Mouse (Mus musculus) mammary gland, adult 2 months (tissue): ENCODE results near the gene Heatr9. TPM values are rescaled to one million over a fixed set of nuclear protein-coding genes. Genes with fewer than 3 reads are reported as not detected.

Experiments used
- polyA plus RNA-seq: library from polyadenylated mRNA; depleted of rRNA; stranded (reverse); fragments of >200 nt; gene quantifications from 2 replicates; pipeline ENCODE4 v1.2.3, GENCODE M21; 2012; ENCODE audit warnings: low replicate concordance; rRNA removed

Gene Heatr9
- 0.19 TPM in 2 replicates for polyA plus RNA-seq

DNA sequence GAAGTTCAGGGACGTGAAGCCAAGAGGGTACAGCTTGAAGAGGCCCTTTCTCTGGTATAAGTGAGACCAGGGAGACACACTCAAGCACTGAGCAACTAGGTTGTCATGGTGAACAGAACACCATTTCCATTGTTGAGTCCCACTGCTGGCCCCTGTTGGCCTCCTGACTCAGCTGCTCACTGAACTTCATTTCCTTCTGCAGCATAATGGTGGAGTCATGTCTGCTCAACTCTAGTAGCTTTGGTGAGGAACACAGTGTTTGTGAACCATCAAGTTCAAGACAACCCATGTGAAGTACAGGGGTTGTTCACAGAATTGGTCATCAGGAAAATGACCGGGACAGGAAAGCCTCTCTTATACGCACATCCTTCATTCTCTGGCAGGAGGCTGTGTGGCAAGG lies at the start of gene Heatr9:
Gene Heatr9 (minus strand): TSS at position 101 of the 400 bp plus-strand sequence.

DNA sequence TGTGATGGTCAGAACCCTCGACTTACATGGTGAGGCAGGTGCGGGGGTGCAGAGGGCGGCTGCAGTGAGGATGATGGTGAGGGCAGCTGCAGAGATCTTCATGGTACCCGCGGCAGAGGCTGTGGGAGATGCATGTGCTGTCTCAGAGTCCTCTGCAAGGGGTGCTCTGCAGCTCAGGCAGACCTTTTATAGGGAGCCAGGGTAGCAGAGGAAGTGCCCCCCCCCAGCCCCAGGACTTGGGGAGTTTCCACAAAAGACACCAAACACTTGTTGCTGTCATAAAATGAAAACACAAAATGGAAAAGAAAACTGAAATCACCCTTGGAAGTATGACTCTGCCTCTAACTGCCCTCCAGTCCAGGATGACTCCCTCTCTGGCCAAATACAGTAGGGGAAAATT lies 8.4 kb upstream of the Heatr9 start, which contains the start of gene Ccl5:
Gene Ccl5 (minus strand): TSS at position 159 of the 400 bp plus-strand sequence.

DNA sequence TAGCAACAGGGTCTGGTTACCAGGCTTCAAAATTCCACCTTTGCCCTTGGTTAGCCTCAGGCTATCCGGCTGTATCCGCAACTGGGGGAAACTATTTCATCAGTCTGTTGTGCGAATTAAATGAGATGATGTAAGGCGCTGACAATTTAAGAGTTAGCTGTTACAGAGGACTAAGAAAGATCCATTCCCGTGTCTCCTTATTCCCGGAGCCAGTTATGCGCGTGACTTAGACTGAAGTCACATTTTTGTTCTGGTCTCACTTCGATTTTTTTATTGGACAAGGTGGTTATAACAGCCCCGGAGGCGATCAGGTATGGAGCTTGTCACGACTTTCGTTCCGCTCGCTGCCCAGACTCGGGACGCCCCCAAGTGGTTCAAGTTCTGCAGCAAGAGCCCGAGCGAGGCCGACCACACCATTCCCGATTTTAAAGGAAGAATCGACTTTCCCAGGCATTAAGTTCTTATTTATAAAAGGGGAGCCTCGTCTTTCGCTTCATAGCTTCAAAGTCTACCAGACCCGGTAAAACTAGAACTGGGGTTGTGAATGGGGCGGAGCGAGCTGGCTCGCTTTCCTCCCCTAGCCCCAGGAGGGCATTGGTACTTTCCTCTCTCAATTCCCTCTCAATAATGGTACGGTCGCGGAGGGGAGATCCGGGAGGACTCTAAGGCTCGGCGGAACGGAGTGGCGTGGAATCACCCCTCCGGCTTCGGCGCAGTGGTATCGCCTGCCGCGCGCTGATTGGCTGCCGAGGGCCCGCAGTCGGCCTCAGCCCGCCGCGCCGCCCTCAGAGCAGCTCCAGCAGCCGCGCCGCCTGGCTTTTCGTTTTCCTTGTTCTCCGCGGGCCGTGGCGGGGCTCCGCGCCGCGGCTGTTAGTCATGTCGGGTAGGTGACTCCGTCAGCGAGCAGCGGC lies 49.4 kb downstream of the Heatr9 start, which contains the start of gene Taf15:
Gene Taf15 (plus strand): TSS at position 763 of the 911 bp plus-strand sequence.

DNA sequence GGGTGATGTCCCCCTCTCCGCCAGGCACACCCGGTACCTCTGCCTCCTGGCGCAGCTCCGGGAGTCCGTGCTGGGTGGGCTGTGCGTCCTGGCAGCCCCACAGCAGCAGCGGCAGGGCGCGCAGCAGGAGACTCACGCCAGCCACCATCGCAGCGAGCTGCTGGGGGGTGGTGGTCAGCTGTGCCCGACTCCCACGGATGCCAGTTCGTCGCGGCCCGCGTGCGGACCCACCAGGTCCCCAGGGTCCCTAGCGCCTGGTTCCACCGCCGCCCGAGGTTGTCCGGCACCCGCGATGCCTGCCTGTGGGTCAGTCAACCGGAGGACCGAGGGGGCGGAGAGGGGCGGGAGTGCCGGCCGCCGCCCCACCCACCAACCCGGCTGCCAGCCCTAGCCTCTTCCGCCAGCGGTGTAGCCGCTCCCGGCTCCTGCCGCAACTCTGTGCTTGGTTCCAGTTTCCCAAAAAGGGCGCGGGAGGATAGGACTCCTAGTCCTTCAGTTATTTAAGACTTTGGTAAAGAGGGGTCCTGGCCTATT lies 59.2 kb downstream of the Heatr9 start, which contains the start of gene Mmp28:
Gene Mmp28 (minus strand): TSS at position 361 of the 534 bp plus-strand sequence.

Other genes starting within 250 kb of the Heatr9 start
- not detected in 2 replicates for gene Slfn14, start 235.4 kb downstream of the Heatr9 start, polyA plus RNA-seq
- 26.6 and 43.4 TPM in 2 replicates for gene Ap2b1, start 223.2 kb downstream of the Heatr9 start, polyA plus RNA-seq
- 9.1 and 11.3 TPM in 2 replicates for gene Pex12, start 219.6 kb downstream of the Heatr9 start, polyA plus RNA-seq
- 0.68 and 0.70 TPM in 2 replicates for gene Rasl10b, start 113.0 kb downstream of the Heatr9 start, polyA plus RNA-seq
- 0.04 TPM in 1 of 2 replicates, not detected in the other for gene Gas2l2, start 92.7 kb downstream of the Heatr9 start, polyA plus RNA-seq
- gene 1700020L24Rik, start 84.5 kb downstream of the Heatr9 start, polyA plus RNA-seq = 2.4 and 3.0 TPM in 2 replicates
- 16.7 and 33.4 TPM in 2 replicates for gene Mmp28, start 59.1 kb downstream of the Heatr9 start, polyA plus RNA-seq
- gene Taf15, start 49.1 kb downstream of the Heatr9 start, polyA plus RNA-seq = 4.1 and 5.1 TPM in 2 replicates
- gene Ccl5, start 8.3 kb upstream of the Heatr9 start, polyA plus RNA-seq = 640 and 1,485 TPM in 2 replicates
- gene Ccl9, start 56.5 kb upstream of the Heatr9 start, polyA plus RNA-seq = 8.7 and 25.6 TPM in 2 replicates
- 31.5 and 59.5 TPM in 2 replicates for gene Ccl6, start 70.9 kb upstream of the Heatr9 start, polyA plus RNA-seq
- not detected in 2 replicates for gene Rpl9-ps1, start 123.4 kb upstream of the Heatr9 start, polyA plus RNA-seq
- gene Ccl3, start 127.2 kb upstream of the Heatr9 start, polyA plus RNA-seq = 3.1 and 4.3 TPM in 2 replicates
- 2.5 and 3.8 TPM in 2 replicates for gene Ccl4, start 140.4 kb upstream of the Heatr9 start, polyA plus RNA-seq
- gene Wfdc17, start 181.8 kb upstream of the Heatr9 start, polyA plus RNA-seq = 10.6 and 42.5 TPM in 2 replicates
- gene Wfdc18, start 186.8 kb upstream of the Heatr9 start, polyA plus RNA-seq = 51.7 and 105 TPM in 2 replicates
- gene Wfdc21, start 224.8 kb upstream of the Heatr9 start, polyA plus RNA-seq = 111 and 252 TPM in 2 replicates
- gene Heatr6, start 231.5 kb upstream of the Heatr9 start, polyA plus RNA-seq = 21.8 and 25.4 TPM in 2 replicates